Mouse (Mus musculus) lung, embryonic 16.5 days (tissue): ENCODE measurements around the gene Pklr. TPM values are rescaled to one million over a fixed set of nuclear protein-coding genes. Genes with fewer than 3 reads are reported as not detected.

Experiments
- ATAC-seq: fragments of 200-750 bp; cut with Nextera tagmentation; 2 replicates; pipeline ENCODE4 v1.8.0; 2017; ENCODE audit warnings: low read depth, mild to moderate bottlenecking, moderate library complexity
- H3K27ac ChIP-seq: fragments of 300-500 bp; sonication (generic); 2 replicates; pipeline ENCODE4 v1.5.1; 2014; ENCODE audit warnings: mild to moderate bottlenecking, control low read depth, low read length
- H3K27me3 ChIP-seq: fragments of 300-500 bp; sonication (generic); 2 replicates; pipeline ENCODE4 v1.6.1; 2014; ENCODE audit warnings: low read depth, low read length, mixed read lengths; ENCODE audit not compliant: control insufficient read depth, insufficient read depth
- H3K36me3 ChIP-seq: fragments of 300-500 bp; sonication (generic); 2 replicates; pipeline ENCODE4 v1.6.1; 2014; ENCODE audit warnings: low read length; ENCODE audit not compliant: control insufficient read depth, insufficient read depth
- H3K4me1 ChIP-seq: fragments of 300-500 bp; sonication (generic); replicated peaks from 2 replicates; pipeline ENCODE4 v1.6.1; 2014; ENCODE audit warnings: low read length, mixed read lengths; ENCODE audit not compliant: control insufficient read depth, insufficient read depth
- H3K4me2 ChIP-seq: fragments of 300-500 bp; sonication (generic); 2 replicates; pipeline ENCODE4 v1.6.1; 2014; ENCODE audit warnings: low read depth, low read length, control low read depth
- H3K4me3 ChIP-seq: fragments of 300-500 bp; sonication (generic); 2 replicates; pipeline ENCODE4 v1.5.1; 2014; ENCODE audit warnings: mild to moderate bottlenecking, low read length, control low read depth
- H3K9ac ChIP-seq: fragments of 300-500 bp; sonication (generic); 2 replicates; pipeline ENCODE4 v1.6.1; 2014; ENCODE audit warnings: low read length, control low read depth
- H3K9me3 ChIP-seq: fragments of 300-500 bp; sonication (generic); 2 replicates; pipeline ENCODE4 v1.6.1; 2016; ENCODE audit warnings: low read length; ENCODE audit not compliant: control insufficient read depth
- WGBS: fragments of 180-500 bp; shearing (Covaris S2); extraction: QIAGEN DNeasy Blood & Tissue Kit; methylation state at CpG from one replicate; pipeline ENCODE4 v1.1.7; 2014; 5-methylcytosine and 5-hydroxymethylcytosine counted together
- polyA plus RNA-seq: library from polyadenylated mRNA; unstranded; fragments of >200 nt; fragmentation: Nextera tagmentation; extraction: Ambion mirVana; gene quantifications from 2 replicates; pipeline ENCODE4 v1.2.1, GENCODE M21; 2015

The Pklr gene
- polyA plus RNA-seq, 1 experiment from 2014 or later: 0.18 TPM

DNA sequence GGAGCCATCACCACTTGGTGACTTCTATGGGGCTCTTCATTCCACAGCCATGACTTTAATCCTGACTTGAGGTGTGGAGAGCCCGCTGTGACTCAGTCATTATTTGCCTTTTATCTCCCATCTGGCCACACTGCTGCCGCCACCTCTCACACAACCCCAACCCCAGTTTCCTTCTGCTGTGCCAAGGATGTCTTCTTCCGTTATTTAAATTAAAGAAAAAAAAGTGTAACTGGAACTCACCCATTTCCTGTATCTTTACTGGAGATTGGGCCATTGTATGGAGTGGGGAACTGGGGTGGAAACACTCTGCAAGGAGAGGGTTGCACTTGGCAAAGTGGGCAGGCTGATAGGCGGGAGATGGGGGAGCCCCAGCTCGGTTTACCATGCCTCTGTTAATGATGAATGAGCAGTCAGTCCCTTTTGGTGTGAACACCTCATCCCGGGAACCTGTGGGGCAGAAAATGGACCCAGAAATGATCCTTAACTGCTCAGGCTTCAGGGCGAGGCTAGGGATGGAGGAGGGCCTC, 46.7 kb downstream of the Pklr start:
- Histone ChIP-seq H3K4me3 (peak overlapping the region; percentile 69), H3K27me3 (no peaks in the 10 kb centered on the region), H3K27ac (no peak overlapping the region), H3K9me3 (no peaks in the 10 kb centered on the region), H3K4me1 (peaks cover 16% of the 10 kb centered on the region), H3K36me3 (peaks cover 22% of the 10 kb centered on the region), H3K4me2 (peak overlapping the region; percentile 92), H3K9ac (no peak overlapping the region; the same call in 1 of the 2 replicates)
- no peak; the same call in 1 of the 2 replicates for ATAC-seq
- WGBS: 34% methylated on average over 7 of the region's 7 CpGs

DNA sequence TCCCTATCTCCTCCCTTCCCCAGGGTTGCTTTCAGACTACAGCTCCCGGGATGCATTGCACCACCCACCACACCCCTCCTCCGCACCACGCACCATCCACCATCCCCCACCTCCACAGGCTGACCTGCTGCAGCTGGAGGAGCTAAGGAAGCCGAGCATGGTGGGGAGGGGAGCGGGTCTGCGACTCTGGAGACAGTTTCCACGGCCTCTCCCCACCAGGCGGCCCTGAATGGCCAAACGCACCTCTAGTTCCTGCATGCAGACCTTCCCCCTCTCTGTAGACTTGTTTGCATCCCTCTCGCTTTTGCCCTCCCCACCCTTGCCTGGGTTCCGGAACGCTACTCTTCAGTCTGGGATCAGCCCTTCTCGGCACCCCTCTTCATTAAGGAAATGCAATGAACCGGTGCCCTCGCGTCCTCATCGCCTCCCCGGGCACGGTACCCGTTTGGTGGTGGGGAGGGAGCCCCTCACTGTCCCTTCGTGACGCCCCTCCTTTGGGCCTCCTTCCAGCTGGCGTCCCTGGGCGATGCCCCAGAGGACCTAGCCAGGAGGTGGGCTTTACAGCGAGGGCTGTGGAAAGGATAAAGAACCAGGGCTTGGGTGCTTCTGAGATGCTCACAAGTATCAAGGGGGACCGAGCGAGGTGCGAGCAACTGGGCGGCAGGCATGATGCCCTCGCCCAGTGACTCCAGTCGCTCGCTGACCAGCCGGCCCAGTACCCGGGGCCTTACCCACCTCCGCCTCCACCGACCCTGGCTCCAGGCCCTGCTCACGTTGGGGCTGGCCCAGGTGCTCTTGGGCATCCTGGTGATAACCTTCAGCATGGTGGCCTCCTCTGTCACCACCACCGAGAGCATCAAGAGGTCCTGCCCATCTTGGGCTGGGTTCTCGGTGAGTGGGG, 47.4 kb downstream of the Pklr start, which contains the start of gene Fam189b:
Fam189b (plus strand) TSS at position 86 of the 901 bp plus-strand sequence.
- Histone ChIP-seq H3K4me1 (peaks cover 12% of the 10 kb centered on the region), H3K27ac (peak within 1 kb of the TSS; percentile 68)
- ATAC-seq: peak; percentile 95

DNA sequence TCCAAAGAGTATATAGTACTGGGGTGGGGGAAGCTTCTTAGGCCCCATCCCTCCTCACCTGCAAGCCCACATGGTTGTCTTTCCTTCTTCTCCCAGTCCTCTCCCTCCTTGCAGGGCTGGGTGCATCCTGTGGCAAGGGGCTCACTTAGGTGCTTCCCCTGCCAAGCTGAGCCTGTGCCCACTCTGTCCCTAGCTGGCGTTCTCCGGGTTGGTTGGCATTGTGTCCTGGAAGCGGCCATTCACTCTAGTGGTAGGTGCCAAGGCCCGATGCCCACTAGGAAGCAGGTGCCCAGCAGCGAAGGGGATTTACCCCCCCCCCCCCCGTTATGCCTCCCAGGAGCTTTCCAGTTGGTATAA, 48.0 kb downstream of the Pklr start:
- Histone ChIP-seq H3K9me3 (no peaks in the 10 kb centered on the region), H3K4me1 (peaks cover 8% of the 10 kb centered on the region), H3K27ac (no peak overlapping the region), H3K4me2 (peak overlapping the region; percentile 92), H3K9ac (peak overlapping the region; percentile 80), H3K36me3 (peaks cover 22% of the 10 kb centered on the region), H3K4me3 (peak overlapping the region; percentile 69), H3K27me3 (no peaks in the 10 kb centered on the region)
- WGBS: 82% methylated on average over 5 of the region's 6 CpGs
- no peak for ATAC-seq

More for the DNA sequence above, 47.4 kb downstream of the Pklr start, which contains the start of gene Fam189b:
- peak within 1 kb of the TSS; percentile 69 for H3K4me3 ChIP-seq
- H3K4me2 ChIP-seq: peak within 1 kb of the TSS; percentile 92
- WGBS: 6% methylated on average over 39 of the region's 39 CpGs
- H3K27me3 ChIP-seq: no peaks in the 10 kb centered on the region
- peaks cover 22% of the 10 kb centered on the region for H3K36me3 ChIP-seq
- H3K9ac ChIP-seq: peak within 1 kb of the TSS; percentile 80
- no peaks in the 10 kb centered on the region for H3K9me3 ChIP-seq

DNA sequence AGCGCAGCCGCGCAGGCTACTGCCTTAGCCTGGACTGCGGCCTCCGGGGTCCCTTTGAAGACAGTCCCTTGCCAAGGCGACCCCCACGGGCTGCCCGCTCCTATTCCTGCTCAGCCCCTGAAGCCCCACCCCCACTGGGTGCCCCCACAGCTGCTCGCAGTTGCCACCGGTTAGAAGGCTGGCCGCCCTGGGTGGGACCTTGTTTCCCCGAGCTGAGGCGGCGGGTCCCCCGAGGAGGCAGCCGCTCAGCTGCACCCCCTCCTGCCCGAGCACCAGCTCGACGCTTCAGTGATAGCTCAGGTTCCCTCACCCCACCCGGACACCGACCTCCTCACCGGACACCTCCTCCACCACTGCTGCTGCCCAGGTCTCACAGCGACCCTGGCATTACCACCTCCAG, 51.3 kb downstream of the Pklr start:
- H3K27me3 ChIP-seq: no peaks in the 10 kb centered on the region
- ATAC-seq: no peak
- H3K9ac ChIP-seq: no peak overlapping the region
- no peak overlapping the region for H3K4me2 ChIP-seq
- H3K36me3 ChIP-seq: no peaks in the 10 kb centered on the region
- H3K27ac ChIP-seq: no peak overlapping the region
- peaks cover 8% of the 10 kb centered on the region for H3K4me1 ChIP-seq
- H3K9me3 ChIP-seq: no peaks in the 10 kb centered on the region
- H3K4me3 ChIP-seq: no peak overlapping the region
- WGBS: 51% methylated on average over 22 of the region's 23 CpGs

DNA sequence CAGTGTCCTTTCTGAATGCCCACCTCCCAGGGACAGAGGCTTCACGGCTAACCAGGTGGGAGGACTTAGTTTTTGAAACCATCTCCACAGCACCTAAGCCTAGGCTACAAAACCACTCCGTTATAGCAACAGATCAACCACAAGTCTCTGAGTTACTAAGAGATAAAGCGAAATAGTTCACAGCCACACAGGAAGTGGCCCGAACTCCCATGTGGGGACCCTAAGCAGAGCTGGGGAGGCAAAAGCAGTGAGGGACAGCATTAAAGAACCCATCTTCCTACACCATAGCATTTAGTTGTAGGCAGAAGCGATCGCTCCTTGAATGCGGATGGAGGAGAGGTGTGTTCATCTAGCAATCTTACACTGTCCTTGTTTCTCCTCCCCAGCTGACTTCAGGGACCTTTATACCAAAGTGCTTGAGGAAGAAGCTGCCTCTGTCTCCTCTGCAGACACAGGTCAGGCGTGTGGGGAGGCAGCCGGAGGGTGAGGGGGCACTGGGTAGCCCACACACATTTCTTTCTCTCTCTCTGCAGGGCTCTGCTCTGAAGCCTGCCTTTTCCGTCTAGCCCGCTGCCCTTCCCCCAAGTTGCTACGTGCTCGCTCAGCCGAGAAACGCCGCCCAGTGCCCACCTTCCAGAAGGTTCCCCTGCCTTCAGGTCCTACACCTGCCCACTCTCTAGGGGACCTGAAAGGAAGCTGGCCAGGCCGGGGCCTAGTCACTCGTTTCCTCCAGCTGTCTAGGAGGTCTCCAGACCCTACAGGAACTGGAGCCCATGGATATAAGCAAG, 51.9 kb downstream of the Pklr start:
- no peaks in the 10 kb centered on the region for H3K9me3 ChIP-seq
- H3K9ac ChIP-seq: no peak overlapping the region
- no peaks in the 10 kb centered on the region for H3K36me3 ChIP-seq
- 81% methylated on average over 18 of the region's 18 CpGs for WGBS
- no peak overlapping the region for H3K27ac ChIP-seq
- H3K4me1 ChIP-seq: peaks cover 8% of the 10 kb centered on the region
- H3K4me2 ChIP-seq: no peak overlapping the region
- ATAC-seq: no peak
- H3K4me3 ChIP-seq: no peak overlapping the region
- no peaks in the 10 kb centered on the region for H3K27me3 ChIP-seq

DNA sequence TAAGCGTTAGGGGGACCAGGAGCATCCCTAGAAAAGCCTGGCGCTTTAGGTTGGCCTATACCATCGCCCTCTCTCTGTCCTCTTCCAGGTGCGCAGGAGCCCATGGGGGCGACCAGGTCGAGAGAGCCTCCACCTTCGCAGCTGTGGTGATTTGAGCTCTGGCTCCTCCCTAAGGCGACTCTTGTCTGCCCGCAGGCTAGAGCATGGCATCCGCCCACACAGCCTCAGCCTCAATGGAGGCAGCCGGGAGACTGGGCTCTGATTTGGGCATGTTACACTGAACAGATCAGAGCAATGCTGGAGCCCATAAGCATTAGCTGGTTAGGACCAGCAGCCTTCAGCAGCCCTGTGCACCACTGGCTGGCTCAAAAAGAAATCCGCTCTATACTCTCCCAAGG, 52.5 kb downstream of the Pklr start:
- ATAC-seq: no peak
- WGBS: 77% methylated on average over 12 of the region's 12 CpGs
- no peak overlapping the region for H3K27ac ChIP-seq

DNA sequence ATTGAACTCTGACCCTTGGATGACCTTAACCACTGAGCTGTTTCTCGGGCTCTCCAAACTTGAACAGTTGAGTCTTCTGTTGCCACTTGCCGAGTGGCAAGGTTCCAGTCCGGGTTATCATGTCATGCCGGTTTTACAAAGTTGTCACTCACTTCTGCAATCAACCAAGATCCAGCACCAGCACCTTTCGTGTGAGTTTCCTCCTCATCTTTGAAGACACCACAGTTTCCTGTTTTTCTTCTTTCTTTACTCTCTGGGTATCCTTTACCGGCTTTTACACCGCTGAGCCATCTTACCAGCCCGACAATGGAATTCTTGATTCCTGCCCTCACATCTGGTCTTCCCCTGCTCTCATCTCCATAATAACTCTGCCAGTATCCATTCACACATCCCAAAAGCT, 54.5 kb downstream of the Pklr start:
- H3K27ac ChIP-seq: no peak overlapping the region
- H3K4me1 ChIP-seq: peaks cover under 1% of the 10 kb centered on the region
- no peaks in the 10 kb centered on the region for H3K36me3 ChIP-seq
- ATAC-seq: no peak
- WGBS: 79% methylated on average over 8 of the region's 8 CpGs
- H3K9ac ChIP-seq: no peak overlapping the region
- H3K9me3 ChIP-seq: no peaks in the 10 kb centered on the region
- no peak overlapping the region for H3K4me2 ChIP-seq
- no peaks in the 10 kb centered on the region for H3K27me3 ChIP-seq
- H3K4me3 ChIP-seq: no peak overlapping the region

More for the DNA sequence above, 52.5 kb downstream of the Pklr start:
- H3K9ac ChIP-seq: no peak overlapping the region
- H3K4me2 ChIP-seq: no peak overlapping the region
- no peaks in the 10 kb centered on the region for H3K36me3 ChIP-seq
- H3K27me3 ChIP-seq: no peaks in the 10 kb centered on the region
- H3K4me1 ChIP-seq: peaks cover 8% of the 10 kb centered on the region
- no peaks in the 10 kb centered on the region for H3K9me3 ChIP-seq
- no peak overlapping the region for H3K4me3 ChIP-seq

DNA sequence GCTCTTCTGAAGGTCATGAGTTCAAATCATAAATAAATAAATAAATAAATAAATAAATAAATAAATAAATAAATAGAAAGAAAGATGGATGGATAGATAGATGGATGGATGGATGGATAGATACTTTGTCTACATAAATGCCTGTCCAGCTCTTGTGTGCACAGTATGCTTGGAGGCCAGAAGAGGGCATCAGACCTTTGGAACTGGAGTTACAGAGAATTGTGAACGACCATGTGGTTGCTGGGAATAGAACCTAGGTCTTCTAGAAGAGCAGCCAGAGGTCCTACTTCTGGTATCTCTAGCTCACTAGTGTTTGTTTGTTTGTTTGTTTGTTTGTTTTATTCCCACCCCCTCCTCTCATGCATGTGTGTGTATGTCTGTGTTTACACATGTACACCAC, 57.4 kb downstream of the Pklr start:
- 40% methylated on average over 1 of the region's 1 CpGs for WGBS
- no peak overlapping the region for H3K9ac ChIP-seq
- H3K9me3 ChIP-seq: no peaks in the 10 kb centered on the region
- no peaks in the 10 kb centered on the region for H3K27me3 ChIP-seq
- no peak overlapping the region for H3K27ac ChIP-seq
- no peaks in the 10 kb centered on the region for H3K36me3 ChIP-seq
- no peak for ATAC-seq
- no peak overlapping the region for H3K4me2 ChIP-seq
- no peak overlapping the region for H3K4me3 ChIP-seq
- H3K4me1 ChIP-seq: peaks cover 7% of the 10 kb centered on the region

DNA sequence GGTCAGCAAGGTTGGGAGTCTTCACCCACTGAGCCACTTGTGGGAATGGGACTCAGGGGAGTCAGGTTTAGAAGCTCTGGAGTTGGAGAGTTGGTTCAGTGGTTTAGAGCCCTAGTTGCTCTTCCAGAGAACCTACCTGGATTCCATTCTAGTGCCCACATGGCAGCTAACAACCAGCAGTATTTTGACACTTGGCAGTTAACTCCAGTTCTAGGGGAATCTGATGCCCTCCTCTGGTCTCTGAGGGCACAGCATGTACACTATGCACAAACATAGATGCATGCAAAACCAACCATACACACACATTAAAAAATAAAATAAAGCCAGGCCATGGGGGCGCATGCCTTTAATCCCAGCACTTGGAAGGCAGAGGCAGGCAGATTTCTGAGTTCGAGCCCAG, 57.9 kb downstream of the Pklr start:
- Histone ChIP-seq H3K27me3 (no peaks in the 10 kb centered on the region), H3K36me3 (no peaks in the 10 kb centered on the region), H3K4me1 (peaks cover 7% of the 10 kb centered on the region), H3K9me3 (no peaks in the 10 kb centered on the region), H3K9ac (no peak overlapping the region), H3K27ac (no peak overlapping the region), H3K4me3 (no peak overlapping the region), H3K4me2 (no peak overlapping the region)
- WGBS: 86% methylated on average over 2 of the region's 2 CpGs
- no peak for ATAC-seq
